Mouse (Mus musculus) cortical plate, adult 2 months (tissue): Measurements from ENCODE around the gene Ucp3.

Experiments used
- CTCF ChIP-seq: fragments of 200-500 bp; IDR thresholded peaks from 2 replicates; pipeline ENCODE4 v1.5.1; 2011; ENCODE audit warnings: mild to moderate bottlenecking, control low read depth, low read length; ENCODE audit not compliant: insufficient read depth; ENCODE audit errors: extremely low read depth
- POLR2A ChIP-seq: fragments of 200-500 bp; IDR thresholded peaks from 2 replicates; pipeline ENCODE4 v1.6.1; 2011; ENCODE audit warnings: mild to moderate bottlenecking, low read length, control low read depth; ENCODE audit not compliant: insufficient read depth; ENCODE audit errors: extremely low read depth

GRCm38 (mm10) chr7:100425795-100426194 lies 47.0 kb upstream of the Ucp3 start:
- TF ChIP-seq CTCF = no peak
- TF ChIP-seq POLR2A = no peak
